Mouse (Mus musculus) cortical plate, adult 2 months (tissue): ENCODE measurements around the gene Itga9. TPM values are rescaled to one million over a fixed set of nuclear protein-coding genes. Genes with fewer than 3 reads are reported as not detected.

Experiments
- H3K27ac ChIP-seq: fragments of 200-500 bp; 2 replicates; pipeline ENCODE4 v1.5.1; 2012; ENCODE audit warnings: low read length, control low read depth, inconsistent platforms; ENCODE audit not compliant: insufficient read depth
- H3K4me1 ChIP-seq: fragments of 200-500 bp; 2 replicates; pipeline ENCODE4 v1.6.1; 2011; ENCODE audit warnings: low read length; ENCODE audit not compliant: control insufficient read depth, insufficient read depth
- H3K4me3 ChIP-seq: fragments of 200-500 bp; 2 replicates; pipeline ENCODE4 v1.5.1; 2011; ENCODE audit warnings: mild to moderate bottlenecking, low read length, control low read depth; ENCODE audit not compliant: insufficient read depth
- CTCF ChIP-seq: fragments of 200-500 bp; IDR thresholded peaks from 2 replicates; pipeline ENCODE4 v1.5.1; 2011; ENCODE audit warnings: mild to moderate bottlenecking, control low read depth, low read length; ENCODE audit not compliant: insufficient read depth; ENCODE audit errors: extremely low read depth
- POLR2A ChIP-seq: fragments of 200-500 bp; IDR thresholded peaks from 2 replicates; pipeline ENCODE4 v1.6.1; 2011; ENCODE audit warnings: mild to moderate bottlenecking, low read length, control low read depth; ENCODE audit not compliant: insufficient read depth; ENCODE audit errors: extremely low read depth
- polyA plus RNA-seq: library from polyadenylated mRNA; depleted of rRNA; stranded (reverse); fragments of >200 nt; gene quantifications from 2 replicates; pipeline ENCODE4 v1.2.3, GENCODE M21; 2012

Gene Itga9
- polyA plus RNA-seq, 1 experiment: 2.5 TPM

DNA sequence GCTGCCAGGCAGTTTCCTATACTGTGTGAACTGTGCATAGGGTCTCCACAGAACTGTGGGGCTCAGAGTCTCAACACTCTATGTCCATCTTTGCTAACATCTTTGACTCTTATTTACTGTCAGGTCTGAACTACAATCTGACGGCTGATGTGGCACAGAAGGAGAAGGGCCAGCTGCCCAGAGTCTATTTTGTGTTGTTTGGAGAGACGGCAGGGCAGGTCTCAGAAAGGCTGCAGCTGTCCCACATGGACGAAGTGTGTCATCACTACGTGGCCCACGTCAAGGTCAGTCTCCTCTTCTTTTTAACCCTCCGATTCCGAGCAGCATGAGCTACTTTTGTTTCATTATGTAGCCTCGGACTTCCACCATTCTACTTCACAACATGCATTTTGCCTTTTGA, 91.7 kb downstream of the Itga9 start:
- H3K27ac ChIP-seq: no peak overlapping the region
- H3K4me1 ChIP-seq: peaks cover under 1% of the 10 kb centered on the region; the same call in 1 of the 2 replicates
- H3K4me3 ChIP-seq: no peak overlapping the region
- TF ChIP-seq POLR2A (no peak), CTCF (no peak)

DNA sequence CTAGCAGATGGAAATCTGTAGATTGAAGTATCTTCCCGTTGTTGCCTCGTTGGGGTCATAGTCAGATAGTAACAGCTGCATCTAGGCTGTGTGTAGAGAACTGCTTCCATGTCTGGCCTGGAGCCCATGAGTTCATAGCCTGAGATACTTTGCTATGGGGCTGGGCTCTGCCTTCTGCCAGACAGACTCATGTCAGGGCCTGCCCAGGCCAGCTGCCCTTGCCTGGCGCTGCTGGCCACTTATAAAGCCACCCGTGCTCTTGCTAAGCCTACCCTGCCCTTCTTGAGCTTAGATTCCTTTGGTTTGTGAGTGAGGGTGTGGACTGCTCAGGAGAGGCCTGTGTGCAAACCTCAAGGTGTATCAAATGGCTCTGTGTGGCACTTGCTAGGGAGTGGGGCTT, 93.2 kb downstream of the Itga9 start:
- no peak for TF ChIP-seq CTCF
- no peak for TF ChIP-seq POLR2A
- Histone ChIP-seq H3K4me3 (no peak overlapping the region), H3K27ac (no peak overlapping the region), H3K4me1 (no peaks in the 10 kb centered on the region)

DNA sequence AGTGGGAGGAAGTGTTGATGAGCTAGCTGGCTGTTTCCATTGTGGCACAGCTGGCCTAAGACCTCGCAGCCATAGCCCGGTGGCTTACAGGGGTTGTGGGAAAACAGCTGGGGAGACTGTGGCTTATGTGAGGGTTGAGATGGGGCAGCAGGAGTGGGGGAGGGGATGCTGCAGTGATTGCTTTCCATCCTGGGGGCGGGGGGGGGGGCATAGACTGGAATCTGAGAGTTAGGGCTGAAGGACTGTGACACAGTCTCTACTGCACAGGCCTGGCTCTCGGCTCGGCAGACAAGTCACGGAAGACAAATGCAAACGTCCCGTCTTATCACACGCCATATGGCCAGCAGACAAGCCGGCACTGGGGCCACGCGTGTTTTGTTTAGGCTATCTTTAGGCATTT, 94.4 kb downstream of the Itga9 start:
- H3K4me3 ChIP-seq: no peak overlapping the region
- TF ChIP-seq CTCF: no peak
- no peak for TF ChIP-seq POLR2A
- H3K27ac ChIP-seq: no peak overlapping the region
- no peaks in the 10 kb centered on the region for H3K4me1 ChIP-seq

DNA sequence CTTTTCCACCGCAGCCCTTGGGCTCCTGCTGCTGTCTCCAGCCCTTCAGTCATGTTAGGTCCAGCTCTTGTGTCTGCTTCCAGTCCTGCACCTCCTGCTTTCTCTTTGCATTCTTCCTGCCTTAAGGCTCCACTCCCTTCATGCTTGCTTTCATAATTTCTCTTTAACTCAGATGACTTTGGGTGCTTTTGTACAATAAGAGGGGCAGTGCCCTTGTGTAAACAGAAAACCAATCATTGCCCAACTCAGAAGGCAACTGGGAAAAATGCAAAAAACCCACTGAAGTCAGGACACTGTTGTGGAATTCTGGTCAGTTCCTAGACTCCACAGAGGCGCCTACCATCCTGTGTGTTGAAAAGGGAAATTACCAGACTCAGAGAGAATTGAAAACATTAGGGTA, 95.3 kb downstream of the Itga9 start:
- H3K27ac ChIP-seq: no peak overlapping the region
- H3K4me1 ChIP-seq: peaks cover 3% of the 10 kb centered on the region; the same call in 1 of the 2 replicates
- H3K4me3 ChIP-seq: no peak overlapping the region
- no peak for TF ChIP-seq CTCF
- no peak for TF ChIP-seq POLR2A

DNA sequence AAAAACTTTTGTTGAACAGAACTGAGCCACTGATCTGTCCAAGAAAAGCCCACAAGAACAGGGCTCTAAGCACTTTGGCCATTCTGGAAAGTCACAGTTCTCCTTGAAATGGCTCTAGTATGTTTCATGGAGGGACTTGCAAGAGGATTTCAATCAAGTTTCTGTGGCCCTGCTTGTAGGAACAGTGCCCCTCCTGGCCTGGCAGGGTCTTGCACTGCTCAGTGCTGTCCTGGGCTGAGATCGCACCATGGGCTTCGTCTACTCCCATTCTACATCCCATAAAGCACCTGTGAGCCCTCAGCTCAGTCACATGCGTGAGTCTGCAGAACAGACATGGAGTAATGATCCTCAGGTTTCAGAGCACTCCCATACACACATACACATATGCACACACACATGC, 96.7 kb downstream of the Itga9 start:
- H3K27ac ChIP-seq: no peak overlapping the region
- TF ChIP-seq CTCF (0 out of 2 replicates have a peak, but pooled peaks have one; percentile 4), POLR2A (no peak)
- no peak overlapping the region for H3K4me3 ChIP-seq
- peaks cover 3% of the 10 kb centered on the region; the same call in 1 of the 2 replicates for H3K4me1 ChIP-seq

DNA sequence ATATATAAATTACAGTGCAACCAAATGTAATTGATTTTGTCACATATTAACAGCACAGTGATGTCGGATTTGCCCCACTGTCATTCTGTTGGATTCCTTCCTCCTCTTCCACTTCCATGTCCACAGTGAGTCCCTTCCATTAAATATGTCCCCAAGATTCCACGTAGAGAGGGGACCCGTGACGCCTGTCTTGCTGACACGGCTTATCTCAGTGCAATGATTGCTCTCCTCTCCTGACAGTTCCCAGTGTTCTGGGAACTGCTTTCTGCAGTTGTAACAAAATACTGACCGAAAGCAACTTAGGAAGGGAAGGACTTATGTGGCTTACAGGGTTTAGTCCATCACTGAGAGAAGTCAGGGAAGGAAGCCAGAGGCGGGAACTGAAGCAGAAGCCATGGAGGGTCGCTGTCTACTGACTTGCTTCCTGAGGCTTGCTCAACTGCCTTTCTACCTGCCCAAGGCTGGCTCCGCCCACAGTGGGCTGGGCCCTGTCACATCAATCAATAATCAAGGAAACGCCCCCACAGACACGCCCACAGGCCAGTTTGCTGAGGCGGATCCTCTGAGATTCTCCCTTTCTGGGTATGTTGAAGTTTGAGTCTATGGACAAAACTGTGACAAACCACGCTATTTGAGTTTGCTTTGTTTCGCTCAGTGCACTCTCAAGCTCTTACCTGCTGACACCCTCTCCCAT, 99.0 kb downstream of the Itga9 start:
- H3K4me1 ChIP-seq: peaks cover 3% of the 10 kb centered on the region; the same call in 1 of the 2 replicates
- TF ChIP-seq CTCF: no peak
- TF ChIP-seq POLR2A: no peak

DNA sequence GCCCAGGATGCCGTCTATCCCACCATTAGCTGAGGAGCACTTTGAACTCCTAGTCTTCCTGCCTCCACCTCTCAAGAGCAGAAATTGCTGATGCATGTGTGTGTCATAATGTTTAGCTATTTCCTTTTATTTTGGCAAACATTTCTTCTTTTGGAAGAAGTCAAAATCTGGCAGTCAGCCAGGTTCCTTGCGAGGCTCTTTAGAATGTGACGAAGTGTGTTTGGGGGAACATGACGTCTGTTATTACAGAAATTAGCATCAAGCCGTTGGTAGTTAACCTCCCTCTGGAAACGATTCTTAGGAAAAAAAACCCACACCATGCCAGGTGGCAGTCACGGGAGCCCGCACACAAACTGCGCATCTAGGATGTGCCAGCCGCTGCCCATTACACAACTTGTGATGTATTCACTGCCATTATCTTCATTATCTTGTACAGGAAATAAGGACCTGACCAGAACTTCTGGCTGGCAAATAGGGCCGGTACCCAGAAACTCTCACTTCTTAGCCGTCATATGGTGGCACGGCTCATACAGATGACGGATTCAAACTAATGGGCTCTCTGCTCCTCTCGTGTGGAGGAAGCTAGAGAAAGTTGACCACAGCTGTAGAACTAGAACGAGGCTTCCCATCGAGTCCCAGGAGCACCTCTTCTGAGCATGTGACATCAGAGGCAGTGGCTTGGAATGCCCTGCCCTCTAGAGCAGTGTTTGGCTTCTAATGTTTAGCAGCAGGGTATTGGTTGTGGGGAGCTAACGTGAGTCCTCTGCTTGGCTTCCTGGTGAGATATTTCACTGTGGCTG, 99.9 kb downstream of the Itga9 start:
- Histone ChIP-seq H3K27ac (no peak overlapping the region), H3K4me1 (peaks cover 3% of the 10 kb centered on the region; the same call in 1 of the 2 replicates), H3K4me3 (no peak overlapping the region)
- TF ChIP-seq POLR2A (no peak), CTCF (no peak)

More for the DNA sequence above, 99.0 kb downstream of the Itga9 start:
- Histone ChIP-seq H3K4me3 (no peak overlapping the region), H3K27ac (no peak overlapping the region)

DNA sequence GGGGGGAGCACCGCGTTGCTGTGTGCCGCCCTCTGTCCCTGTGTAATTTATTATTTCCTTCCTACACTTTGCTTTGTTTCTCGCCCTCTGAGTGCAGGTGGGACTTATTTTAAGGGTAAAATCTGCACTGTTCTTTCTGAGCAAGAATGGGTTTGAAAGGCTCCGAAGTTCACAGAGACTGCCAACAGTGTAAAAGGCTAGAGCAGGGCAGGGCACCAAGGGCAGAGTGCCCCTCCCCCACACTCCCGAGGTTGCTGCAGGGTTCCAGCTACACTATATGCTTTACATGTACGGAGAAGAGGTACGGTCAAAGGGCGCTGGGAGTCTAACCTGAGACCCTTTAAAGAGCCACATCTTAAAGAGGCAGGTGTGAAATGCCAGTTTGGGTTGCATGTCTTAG, 104.1 kb downstream of the Itga9 start:
- TF ChIP-seq POLR2A (no peak), CTCF (no peak)
- Histone ChIP-seq H3K4me3 (no peak overlapping the region), H3K4me1 (peaks cover 3% of the 10 kb centered on the region; the same call in 1 of the 2 replicates), H3K27ac (no peak overlapping the region)

DNA sequence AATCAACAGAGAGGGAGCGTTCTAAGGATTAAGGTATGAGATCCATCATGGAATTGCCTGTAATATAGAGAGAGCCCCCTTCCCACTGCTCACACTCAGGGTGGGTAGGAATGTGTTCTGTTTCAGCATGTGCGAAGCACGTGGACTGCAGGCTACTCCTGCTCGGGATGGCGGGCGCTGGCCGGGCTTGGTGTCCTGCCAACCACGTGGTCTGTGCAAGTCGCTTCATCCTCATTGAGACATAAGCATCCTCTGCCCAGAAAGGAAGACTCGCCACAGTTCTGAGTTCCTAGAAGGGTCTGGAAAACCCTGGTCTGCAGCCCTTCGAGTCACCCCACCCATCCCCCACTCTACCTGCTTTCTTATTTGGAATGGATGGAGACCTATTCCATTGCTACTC, 105.3 kb downstream of the Itga9 start:
- TF ChIP-seq CTCF: no peak
- no peaks in the 10 kb centered on the region for H3K4me1 ChIP-seq
- H3K4me3 ChIP-seq: no peak overlapping the region
- H3K27ac ChIP-seq: no peak overlapping the region

DNA sequence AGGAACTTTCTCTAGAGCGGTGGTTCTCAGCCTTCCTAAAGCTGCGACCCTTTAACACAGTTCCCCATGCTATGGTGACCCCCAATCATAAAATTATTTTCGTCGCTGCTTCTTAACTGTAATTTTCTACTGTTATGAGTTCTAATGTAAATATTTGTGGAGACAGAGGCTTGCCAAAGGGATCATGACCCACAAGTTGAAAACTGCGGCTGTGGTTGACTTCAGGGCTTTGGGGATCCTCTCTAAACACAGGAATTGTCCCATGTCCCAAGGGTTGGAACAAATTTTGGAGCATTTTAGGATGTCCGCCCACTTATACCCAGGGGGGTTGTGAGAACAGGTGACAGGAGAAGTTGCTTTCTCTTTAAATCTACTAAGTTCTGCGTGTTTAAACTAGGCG, 107.0 kb downstream of the Itga9 start:
- Histone ChIP-seq H3K27ac (no peak overlapping the region), H3K4me3 (no peak overlapping the region), H3K4me1 (no peaks in the 10 kb centered on the region)
- TF ChIP-seq POLR2A: no peak
- no peak for TF ChIP-seq CTCF
